Mouse (Mus musculus) ovary, postnatal 36 days (tissue): ENCODE measurements at regions not wholly inside any gene's neighbourhood (a gene's known extent, or its start where the extent isn't known, plus 50 kb on each side); places are given as distances from the start of the nearest gene placed in this dataset.

Experiments
- DNase-seq: peaks from one replicate; pipeline ENCODE4 v3.0.0; 2022; ENCODE audit warnings: low spot score, mixed read lengths

GRCm38 (mm10) chr14:98937933-98938332, 56.2 kb downstream of the Rpl36a-ps1 start:
- no peak for DNase-seq

GRCm38 (mm10) chr14:98937373-98937772, 56.7 kb downstream of the Rpl36a-ps1 start:
- no peak for DNase-seq

- DNase-seq, result no peak
These were observed 60.7 kb downstream of the Rpl36a-ps1 start for GRCm38 (mm10) chr14:98933371-98933916.

- DNase-seq, result no peak
These were observed 64.8 kb downstream of the Rpl36a-ps1 start for GRCm38 (mm10) chr14:98929276-98929675.

DNA sequence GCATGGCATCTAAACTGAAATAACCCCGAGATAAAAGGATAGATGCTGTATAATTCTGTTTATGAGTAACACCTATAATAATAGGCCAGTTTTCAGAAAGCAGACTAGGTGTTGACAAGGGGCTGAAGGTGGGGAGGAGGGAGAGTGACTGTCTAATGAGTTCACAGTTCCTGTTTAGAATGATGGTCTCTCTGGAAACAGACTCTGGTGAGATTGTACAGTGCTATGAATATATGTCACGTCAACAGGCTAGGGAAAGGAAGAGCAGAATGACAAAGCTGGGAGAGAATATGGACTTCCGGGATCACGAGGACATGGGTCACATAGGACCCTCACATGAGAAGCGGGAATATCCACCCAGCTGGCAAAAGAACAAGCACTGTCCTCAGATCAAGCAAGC, 85.9 kb downstream of the Rpl36a-ps1 start:
- DNase-seq, result no peak

- no peak for DNase-seq
These were observed 95.2 kb downstream of the Rpl36a-ps1 start for GRCm38 (mm10) chr14:98898876-98899275.

GRCm38 (mm10) chr14:98897390-98897789, 96.7 kb downstream of the Rpl36a-ps1 start:
- DNase-seq, result no peak

GRCm38 (mm10) chr14:98895933-98896332, 98.2 kb downstream of the Rpl36a-ps1 start:
- no peak for DNase-seq

DNA sequence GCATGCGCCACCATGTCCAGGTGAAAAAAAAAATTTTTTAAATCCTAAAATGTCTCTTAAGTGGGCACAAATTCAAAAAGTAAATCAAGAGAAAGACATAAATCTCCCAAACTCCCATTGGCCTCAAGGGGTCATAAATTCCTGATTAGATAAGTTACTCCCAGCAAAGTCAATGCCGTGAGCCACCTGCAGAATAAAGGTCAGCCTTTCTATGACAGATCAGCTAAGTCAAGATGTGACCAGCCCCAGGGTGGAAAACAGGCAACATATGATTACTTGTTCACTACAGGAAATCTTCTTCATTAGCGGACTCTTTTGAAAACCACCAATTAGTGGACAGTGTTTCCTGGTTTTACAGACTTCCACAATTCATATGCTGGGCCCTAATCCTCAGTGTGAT, 101.4 kb downstream of the Rpl36a-ps1 start:
- DNase-seq, result no peak

DNA sequence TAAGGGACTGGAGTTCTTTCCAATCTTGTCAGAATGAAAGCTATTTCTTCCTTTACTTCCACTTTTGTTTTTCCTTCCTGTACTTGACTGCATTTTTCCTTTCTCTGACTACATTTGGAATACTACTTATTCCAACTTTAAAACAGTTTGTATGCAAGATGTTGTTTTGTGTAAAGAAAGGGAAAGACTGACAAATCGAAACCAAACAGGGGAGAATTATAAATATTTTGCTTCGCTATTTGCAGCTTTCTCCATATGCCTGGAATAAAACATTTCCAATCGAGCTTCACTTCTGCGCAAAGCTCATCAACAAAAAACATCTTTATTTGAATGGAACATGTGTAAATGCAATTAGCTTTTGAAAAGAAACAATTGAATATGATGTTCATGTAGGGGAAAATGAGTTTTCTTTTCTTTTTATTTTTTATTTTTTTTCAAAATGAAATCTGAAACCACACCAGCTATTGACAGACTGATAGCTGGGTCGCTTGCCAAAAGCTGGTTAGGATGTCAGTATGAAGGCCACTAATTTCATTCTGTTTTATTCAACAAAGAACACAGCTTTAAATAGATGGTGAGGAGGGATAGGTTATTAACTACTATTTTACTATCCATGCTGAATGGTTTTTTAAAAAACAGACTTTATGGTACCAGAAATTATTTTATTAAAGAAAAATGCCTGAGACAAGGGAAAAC, 102.7 kb downstream of the Rpl36a-ps1 start:
- DNase-seq, result no peak

GRCm38 (mm10) chr14:98887588-98887987, 106.5 kb downstream of the Rpl36a-ps1 start:
- no peak for DNase-seq

- no peak for DNase-seq
These were observed 107.1 kb downstream of the Rpl36a-ps1 start for GRCm38 (mm10) chr14:98886982-98887381.

GRCm38 (mm10) chr14:98882586-98882985, 111.5 kb downstream of the Rpl36a-ps1 start:
- no peak for DNase-seq

- no peak for DNase-seq
These were observed 116.2 kb downstream of the Rpl36a-ps1 start for GRCm38 (mm10) chr14:98877956-98878355.

GRCm38 (mm10) chr14:98873446-98873845, 120.7 kb downstream of the Rpl36a-ps1 start:
- DNase-seq, result no peak

DNA sequence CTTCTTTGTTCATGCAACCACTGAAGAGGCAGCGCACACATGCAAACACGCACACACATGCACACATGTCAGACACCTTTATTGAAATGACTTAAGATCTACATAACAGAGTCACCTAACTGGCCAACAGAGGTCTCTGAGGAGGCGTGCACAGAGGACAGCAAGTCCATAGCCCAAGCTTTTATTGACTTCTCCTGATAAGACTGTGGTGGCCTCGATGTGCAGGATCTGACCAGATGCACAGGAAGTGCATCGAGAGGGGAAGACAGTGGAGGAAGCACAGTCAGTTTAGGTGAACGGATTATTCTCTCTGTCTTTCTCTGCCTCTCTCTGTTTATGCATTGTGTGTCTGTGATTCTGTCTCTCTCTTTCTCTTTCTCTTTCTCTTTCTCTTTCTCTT, 124.2 kb downstream of the Rpl36a-ps1 start:
- DNase-seq, result no peak

- DNase-seq, result no peak
These were observed 127.2 kb downstream of the Rpl36a-ps1 start for GRCm38 (mm10) chr14:98866880-98867279.

- no peak for DNase-seq
These were observed 130.1 kb downstream of the Rpl36a-ps1 start for GRCm38 (mm10) chr14:98864001-98864400.

GRCm38 (mm10) chr14:98863598-98863997, 130.5 kb downstream of the Rpl36a-ps1 start:
- no peak for DNase-seq

GRCm38 (mm10) chr14:98862095-98862735, 131.9 kb downstream of the Rpl36a-ps1 start:
- no peak for DNase-seq

GRCm38 (mm10) chr14:98858801-98859200, 135.3 kb downstream of the Rpl36a-ps1 start:
- DNase-seq, result no peak

- no peak for DNase-seq
These were observed 145.6 kb downstream of the Rpl36a-ps1 start for GRCm38 (mm10) chr14:98848500-98848899.

DNA sequence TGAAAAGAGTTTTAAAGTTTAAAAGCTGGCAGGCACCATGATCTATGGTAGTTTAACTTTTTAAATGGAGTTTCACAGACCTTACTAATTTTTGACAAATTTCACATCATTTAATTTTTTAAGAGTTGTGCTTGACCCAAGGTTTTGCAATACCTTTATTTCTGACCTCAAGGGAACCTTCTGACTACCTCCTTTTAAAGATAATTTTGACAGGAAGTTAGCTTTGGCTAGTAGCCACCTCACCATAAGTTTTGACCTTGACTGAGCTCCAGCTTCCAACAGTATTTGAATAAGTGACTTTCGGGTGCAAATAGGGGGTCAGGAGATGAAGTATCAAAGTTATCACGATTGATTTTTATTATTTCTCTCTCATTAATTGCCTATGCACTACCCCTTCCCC, 149.9 kb downstream of the Rpl36a-ps1 start:
- no peak for DNase-seq
